Mouse (Mus musculus): ENCODE measurements at regions not wholly inside any gene's neighbourhood (a gene's known extent, or its start where the extent isn't known, plus 50 kb on each side); places are given as distances from the start of the nearest gene placed in this dataset. TPM values are rescaled to one million over a fixed set of nuclear protein-coding genes. Genes with fewer than 3 reads are reported as not detected.

Small RNA genes lying in the stretch of these regions (microRNA-seq; reads per million reads assigned to microRNA genes)
- gene Gm22234 (not detected), gene Gm25297 (not detected)

All from adrenal gland, postnatal 4 days (tissue).